Mouse (Mus musculus) E14TG2a.4 (cell line): ENCODE results near the gene Timp2.

Source experiments
- CTCF ChIP-seq: conservative IDR thresholded peaks from 2 replicates; pipeline ENCODE4 v1.5.1; 2014; ENCODE audit warnings: low read length
- POU5F1 ChIP-seq: IDR thresholded peaks from 2 replicates; pipeline ENCODE4 v1.6.1; 2014; ENCODE audit warnings: low read length, borderline replicate concordance

DNA sequence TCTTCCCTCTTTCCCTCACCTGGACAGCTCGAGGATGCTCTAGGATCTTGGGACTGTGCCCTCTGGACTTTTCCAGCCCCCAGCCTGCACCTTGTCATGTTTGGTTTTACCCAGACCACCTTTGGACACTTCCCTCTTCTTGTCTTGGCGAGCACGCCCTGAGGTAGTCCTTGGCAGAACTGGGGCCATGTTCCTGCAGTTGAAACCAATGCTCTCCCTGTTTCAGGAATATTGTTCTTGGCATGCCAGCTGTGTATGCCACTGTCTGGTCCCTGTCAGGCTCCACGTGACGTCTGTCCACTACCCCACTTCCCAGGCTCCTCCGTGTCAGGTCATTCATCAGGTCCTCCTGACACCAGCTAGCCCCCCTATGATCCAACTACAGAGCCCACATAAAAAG, 23.1 kb upstream of the Timp2 start:
- no peak for TF ChIP-seq CTCF
- TF ChIP-seq POU5F1, result no peak
